Mouse (Mus musculus): Measurements from ENCODE around the gene Itga11. TPM values are rescaled to one million over a fixed set of nuclear protein-coding genes. Genes with fewer than 3 reads are reported as not detected.
"Not testable (repeated sequence)": the region's sequence is repeated elsewhere in the genome, so short reads cannot be mapped to it uniquely, and the experiment has no call there.

The Itga11 gene
- total RNA-seq, 2 experiments from 2014 or later, result 1.1 to 1.4 TPM

DNA sequence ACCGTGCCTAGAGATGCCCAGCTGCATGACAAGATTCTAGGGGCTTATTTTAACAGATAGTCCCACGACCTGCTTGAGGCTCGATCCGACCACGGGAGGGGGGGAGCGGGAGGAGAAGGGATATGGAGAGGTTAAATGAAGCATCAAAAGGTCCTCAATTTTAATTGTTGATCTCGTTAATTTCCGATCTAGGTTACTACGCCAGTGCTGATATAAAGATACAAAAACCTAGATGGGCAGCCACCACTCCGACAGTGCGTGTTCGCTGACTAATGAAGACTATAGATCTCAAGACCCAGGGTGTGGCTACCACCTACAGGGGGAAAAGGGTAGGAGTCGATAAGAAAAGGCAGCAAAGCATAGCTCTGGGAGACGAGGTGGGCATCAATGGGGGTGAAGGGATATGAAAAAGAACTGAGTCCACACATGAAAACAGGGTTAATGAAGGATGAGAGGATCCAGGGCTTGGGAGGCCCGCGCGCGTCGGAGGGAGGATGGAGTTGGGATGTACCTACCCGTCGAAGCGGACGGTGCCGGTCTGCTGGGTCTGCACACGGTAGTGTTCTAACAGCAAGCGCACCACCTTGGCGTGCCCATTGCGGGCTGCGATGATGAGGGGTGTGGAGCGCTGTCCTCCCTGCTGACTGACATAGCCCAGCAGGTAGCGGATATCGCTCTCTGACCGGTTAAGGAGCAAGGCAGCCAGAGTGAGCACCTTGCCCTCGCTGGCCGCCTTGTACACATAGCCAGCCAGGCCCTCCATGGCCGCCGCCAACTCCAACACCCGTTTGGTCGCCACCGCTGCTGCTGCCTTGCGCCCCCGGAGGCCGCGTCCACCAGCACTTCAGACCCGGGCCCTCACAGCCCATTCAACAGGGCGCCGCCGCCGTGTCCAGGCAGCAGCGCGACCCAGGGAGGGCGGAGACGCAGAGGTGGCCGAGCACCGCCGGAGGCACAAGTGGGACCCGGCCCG, 133.2 kb downstream of the Itga11 start:
- intact Hi-C loops (cut with DNase I), result no loop called here
- no peak for DNase-seq (ENCODE audit: extremely low spot score in 1 of 2, low spot score in 2 of 2)

DNA sequence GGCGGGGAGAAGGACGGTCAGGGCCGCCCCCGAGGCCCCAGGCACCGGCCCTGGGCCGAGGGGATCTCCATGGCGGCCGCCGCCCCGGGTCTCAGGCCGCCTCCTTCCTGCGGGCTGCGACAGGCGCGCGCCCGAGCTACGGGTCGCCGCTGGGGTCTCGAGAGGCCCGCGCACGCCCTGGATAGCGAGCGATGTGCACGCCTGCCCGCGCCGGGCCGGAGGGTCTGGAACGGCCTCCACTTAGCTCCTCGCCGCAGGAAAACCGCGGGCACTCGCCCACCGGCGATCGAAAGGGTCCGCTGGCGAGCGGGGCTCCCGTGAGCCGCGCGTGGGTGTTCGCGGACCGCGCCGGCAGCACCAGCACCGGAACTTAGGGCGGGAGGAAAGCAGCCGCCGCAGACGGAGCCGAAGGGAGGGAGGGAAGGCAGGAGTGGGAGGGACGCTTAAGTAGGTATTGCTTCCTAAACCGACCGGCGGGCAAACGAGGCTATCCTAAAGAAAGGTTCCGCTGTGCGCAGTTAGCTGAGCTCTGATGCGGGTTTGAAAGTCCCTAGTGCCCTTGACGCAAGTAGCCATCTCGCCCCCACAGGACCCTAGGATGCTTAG, 134.0 kb downstream of the Itga11 start, which contains the start of gene Fem1b:
Gene Fem1b (minus strand): TSS at position 419 of the 606 bp plus-strand sequence.
- intact Hi-C loops (cut with DNase I), result no loop called here
- peak; percentile 89 to 92 for DNase-seq (ENCODE audit: extremely low spot score in 1 of 2, low spot score in 2 of 2)

DNA sequence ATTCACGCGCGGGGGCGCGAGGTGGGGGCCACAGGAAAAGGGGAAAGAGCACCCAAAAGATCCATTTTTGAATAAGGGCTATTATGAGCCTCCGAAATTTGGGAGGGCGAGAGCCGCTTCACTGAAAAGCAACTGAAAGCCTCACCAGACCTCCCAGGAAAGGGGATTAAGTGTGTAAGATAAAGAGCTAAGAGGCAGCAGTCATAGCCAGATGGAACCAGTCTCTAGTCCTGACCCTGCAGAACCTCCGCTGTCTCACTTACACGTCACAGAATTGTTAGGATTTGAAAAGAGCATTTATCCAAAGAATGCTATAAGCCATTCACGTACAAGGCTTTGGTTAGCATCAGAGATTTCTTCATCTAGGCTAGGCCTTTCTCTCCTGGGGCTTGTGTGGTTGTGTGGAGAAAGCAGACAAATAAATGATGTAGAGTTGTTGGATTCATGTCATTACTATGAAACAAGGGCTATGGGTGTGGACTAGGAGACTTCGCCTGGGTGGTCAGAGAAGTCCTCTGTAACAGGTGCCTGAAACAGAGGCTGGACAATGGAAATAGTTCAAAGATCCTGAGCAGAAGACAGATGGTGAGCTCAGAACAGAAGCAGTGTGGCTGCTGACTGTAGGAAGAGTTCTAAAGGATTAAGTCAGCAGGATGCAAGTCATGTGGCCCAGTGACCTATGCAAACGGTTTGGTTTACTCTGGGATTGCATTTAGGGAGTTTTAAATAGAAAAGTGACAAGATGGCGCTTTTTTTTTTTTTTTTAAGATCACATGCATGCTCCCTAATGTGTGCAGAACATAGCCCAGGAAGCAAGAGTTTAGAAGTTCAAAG, 134.8 kb downstream of the Itga11 start:
- intact Hi-C loops (cut with DNase I), result no loop called here
- no peak for DNase-seq (ENCODE audit: extremely low spot score in 1 of 2, low spot score in 2 of 2)

DNA sequence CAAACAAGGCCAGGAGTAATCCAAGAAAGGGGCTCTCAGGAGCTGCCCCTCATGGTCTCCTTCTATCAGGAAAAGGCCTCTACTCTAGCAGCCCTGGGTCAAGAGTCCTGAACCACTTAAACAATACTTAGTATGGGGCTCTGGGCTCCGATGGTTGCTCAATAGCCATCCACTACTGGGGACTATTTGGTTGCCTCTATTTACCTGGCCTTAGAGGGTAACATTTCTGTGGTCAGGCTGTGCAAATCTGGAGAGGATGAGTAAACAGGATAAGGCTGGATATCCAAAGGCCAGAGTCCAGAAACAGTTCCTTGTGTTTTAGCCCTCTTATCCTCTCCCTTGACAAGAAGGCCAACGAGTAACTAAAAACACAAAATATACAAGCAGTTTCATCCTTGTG, 137.1 kb downstream of the Itga11 start:
- no peak for DNase-seq (ENCODE audit: extremely low spot score in 1 of 2, low spot score in 2 of 2)

DNA sequence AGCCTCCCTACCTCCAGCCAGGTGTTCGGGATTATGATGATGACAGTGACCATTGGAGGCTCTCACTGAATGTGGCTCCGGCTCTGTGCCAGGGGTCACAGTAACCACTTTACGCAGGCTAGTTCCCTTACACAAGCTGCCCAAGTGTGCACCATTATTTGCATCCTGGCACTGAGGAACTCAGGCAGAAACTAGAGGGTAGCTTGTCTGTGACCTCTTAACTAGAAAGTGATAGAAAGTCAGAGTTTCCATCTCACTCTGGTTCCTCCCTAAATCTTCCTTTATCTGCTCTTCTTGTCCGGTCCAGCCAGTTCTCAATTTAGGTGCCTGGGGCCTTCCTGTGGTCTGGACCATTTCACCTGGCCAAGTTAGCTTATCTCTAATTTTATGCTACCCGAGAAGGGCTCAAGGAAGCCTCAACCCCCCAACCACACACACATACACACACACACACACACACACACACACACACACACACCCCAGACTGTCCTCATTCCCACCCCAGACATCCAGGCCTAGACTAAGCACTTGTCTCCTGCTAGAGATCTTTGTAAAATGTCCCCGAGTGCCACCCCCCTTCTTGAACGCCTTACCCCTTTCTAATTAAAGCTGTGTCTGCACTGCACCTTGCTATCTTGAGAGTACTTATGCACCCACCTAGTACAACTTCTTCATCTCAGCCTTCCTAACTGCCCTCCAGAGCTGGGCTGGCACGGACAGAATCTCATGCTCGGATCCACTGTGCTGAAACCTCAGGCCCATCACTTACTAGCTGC, 138.9 kb downstream of the Itga11 start:
- intact Hi-C loops (cut with DNase I), result no loop called here

More for the DNA sequence above, 137.1 kb downstream of the Itga11 start:
- intact Hi-C loops (cut with DNase I), result no loop called here

DNA sequence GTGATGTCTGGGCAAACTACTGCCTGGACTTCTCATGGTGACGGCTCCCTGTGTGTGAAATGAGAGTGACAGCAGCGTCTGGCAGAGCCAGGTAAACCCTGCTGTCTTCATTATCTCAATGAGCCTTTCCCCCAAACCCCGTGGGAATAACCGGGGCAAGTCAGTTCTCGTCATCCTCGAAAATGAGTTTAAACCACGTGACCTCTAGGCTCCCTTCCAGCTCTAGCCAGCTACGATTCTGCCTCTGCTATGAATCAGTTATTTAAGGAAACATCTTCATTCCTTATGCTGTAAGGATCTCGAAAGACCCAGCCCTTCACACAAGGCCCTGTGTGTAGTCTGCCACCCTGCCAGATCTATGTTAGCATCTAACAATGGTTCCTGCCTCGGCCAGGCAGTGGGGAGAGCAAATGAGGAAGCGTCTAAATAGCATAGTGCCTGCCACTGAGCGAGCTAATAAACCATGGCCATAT, 139.5 kb downstream of the Itga11 start:
- DNase-seq (ENCODE audit: extremely low spot score in 1 of 2, low spot score in 2 of 2), result peak in 1 of 2 experiments; percentile 57
- intact Hi-C loops (cut with DNase I), result no loop called here

More for the DNA sequence above, 138.9 kb downstream of the Itga11 start:
- no peak for DNase-seq (ENCODE audit: extremely low spot score in 1 of 2, low spot score in 2 of 2)

DNA sequence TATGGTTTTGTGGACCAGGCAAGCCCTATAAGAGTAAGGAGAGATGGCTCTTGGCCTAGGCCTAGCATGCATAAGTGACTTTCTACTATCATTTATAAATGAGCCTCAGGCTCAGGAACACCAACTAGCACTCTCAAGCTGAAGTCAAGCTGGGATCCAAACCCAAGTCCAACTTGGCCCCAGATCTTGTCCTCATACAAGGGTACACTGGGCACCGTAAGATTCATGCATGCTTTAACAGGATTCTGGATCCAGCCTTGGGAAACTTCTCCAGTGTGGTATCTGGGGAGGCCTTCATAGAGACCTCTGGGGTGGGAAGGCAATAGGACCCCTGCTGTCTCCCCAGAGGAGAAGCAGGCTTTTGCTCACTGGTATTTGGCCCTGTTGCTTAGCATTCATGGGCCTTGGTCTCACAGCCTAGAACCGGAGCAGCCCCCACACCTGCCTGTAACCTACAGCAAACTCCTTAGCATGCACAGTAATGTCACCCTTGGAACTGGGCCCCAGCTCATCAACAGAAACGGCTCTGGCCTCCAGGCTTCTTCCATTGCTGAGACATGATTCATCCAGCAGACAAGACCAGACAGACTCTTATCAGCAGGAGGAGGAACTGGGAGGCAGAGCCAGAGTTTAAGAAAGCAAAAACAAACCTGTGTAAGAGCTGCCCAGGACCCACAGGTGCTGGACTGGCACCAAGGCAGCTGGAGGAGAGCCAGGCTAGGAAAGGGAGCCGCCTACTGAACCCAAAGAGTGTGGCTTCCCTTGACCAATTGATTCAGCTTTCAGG, 140.4 kb downstream of the Itga11 start:
- no peak for DNase-seq (ENCODE audit: extremely low spot score in 1 of 2, low spot score in 2 of 2)
- intact Hi-C loops (cut with DNase I), result no loop called here

DNA sequence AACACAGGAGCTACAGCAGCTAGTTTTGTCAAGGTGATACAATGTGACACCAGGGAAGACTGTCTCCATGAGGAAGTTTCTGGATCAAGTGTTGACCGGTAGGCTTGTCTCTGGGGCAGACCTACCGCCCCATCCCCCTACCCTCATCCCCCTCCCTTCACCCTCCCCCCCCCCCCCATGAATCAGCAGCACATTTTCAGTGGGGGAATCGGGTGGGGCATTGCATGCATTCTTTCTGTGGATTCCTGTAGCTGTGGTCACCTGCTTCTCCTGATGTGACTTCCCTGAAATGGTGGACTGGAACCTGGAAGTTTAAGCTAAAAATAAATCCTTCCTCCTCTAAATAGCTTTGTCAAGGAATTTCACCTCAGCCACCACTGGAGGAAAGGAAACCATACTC, 141.9 kb downstream of the Itga11 start:
- intact Hi-C loops (cut with DNase I), result no loop called here
- no peak for DNase-seq (ENCODE audit: extremely low spot score in 1 of 2, low spot score in 2 of 2)

DNA sequence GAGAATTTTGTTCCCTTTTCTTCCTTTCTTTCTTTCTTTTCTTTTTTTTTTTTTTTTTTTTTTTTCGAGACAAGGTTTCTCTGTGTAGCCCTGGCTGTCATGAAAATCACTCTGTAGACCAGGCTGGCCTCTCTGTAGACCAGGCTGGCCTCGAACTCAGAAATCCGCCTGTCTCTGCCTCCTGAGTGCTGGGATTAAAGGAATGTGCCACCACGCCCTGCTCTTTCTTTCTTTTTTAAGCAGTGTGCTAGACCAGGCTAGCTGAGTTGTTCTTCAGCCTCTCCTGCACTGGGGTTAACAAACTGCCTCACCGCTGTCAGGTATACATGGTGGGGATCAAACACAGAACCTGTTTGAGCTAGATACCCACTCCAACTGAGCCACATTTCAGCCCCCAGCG, 142.3 kb downstream of the Itga11 start:
- intact Hi-C loops (cut with DNase I); DNase-seq (ENCODE audit: extremely low spot score in 1 of 2, low spot score in 2 of 2): not testable (repeated sequence)

DNA sequence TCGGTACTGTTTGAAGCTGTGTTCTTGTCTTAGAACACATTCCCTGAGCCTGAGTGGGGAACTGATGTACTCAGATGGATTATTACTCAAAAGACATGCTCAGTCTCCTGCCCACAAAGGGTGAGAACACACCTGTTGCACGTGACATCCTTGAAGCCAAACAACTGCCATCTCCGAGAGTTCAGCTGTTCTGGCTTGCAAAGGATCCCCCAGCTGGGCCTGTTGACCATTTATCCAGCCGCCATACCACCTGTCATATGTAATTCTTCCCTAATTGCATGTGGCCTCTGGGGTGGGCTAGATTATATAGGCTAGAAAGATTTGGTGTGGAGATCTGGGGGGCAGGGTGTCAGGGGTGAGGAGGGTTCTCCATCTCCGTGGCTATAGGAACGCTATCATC, 143.2 kb downstream of the Itga11 start:
- intact Hi-C loops (cut with DNase I), result no loop called here
- DNase-seq (ENCODE audit: extremely low spot score in 1 of 2, low spot score in 2 of 2), result no peak

DNA sequence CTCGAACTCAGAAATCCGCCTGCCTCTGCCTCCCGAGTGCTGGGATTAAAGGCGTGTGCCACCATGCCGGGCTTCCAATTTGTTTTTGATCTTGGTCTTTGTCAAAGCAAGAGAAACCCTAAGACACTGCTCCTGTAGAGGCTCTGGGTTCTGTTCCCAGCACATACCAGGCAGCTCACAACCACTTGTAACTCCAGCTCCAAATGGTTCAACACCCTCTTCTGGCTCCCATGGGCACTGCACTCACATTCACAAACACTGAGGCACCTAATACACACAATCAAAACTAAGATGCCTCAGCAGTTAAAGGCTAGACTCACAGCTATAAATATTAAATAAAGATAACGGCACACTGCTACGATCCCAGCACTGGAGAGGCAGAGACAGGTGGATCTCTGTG, 144.2 kb downstream of the Itga11 start:
- intact Hi-C loops (cut with DNase I), result no loop called here
- no peak for DNase-seq (ENCODE audit: extremely low spot score in 1 of 2, low spot score in 2 of 2)

DNA sequence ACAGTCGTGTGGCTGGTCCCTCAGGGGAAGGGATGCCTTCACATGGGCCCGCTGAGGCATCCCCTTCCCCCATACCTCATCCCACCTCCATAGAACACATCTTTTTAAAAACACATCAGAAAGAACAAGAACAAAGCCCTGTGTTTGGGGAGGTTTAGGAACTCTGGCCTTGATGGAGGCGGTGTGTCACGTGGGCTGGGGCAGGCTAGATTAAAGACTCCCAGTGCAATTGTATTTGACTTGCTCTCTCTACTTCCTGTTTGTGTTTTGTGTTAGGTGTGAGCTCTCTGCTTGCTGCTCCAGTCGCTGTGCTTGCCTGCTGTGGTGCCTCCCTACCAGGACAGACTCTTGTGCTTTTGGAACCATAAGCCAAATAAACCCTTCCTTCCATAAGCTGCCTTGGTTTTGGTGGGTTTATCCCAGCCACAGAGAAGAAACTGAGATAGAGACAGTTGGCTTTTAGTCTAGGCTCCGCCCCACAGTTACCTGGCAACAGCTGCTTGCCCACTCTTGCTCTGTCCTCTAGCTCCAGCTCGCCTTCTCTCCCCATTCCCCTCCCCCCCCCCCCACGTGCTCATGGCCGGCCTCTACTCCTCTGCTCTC, 148.3 kb downstream of the Itga11 start:
- intact Hi-C loops (cut with DNase I), result no loop called here
- DNase-seq (ENCODE audit: extremely low spot score in 1 of 2, low spot score in 2 of 2), result no peak

DNA sequence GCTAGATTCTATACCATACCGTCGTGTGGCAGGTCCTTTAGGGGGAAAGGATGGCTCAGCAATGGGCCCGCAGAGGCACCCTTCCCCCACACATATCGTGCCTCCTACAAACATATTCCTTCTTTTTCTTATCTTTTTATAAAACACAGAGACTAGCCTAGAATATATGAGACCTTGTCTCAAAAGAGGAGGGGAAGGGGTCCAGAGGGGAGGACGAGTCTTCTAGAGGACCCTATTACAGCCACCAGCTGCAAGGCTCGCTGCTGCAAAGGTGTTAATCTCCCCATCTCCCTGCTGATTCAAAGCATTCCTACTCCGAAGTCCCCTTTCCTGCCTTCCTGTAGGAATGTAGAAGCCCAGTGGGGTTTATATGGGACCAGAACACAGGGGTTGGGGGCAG, 148.8 kb downstream of the Itga11 start:
- intact Hi-C loops (cut with DNase I), result no loop called here
- DNase-seq (ENCODE audit: extremely low spot score in 1 of 2, low spot score in 2 of 2), result no peak

DNA sequence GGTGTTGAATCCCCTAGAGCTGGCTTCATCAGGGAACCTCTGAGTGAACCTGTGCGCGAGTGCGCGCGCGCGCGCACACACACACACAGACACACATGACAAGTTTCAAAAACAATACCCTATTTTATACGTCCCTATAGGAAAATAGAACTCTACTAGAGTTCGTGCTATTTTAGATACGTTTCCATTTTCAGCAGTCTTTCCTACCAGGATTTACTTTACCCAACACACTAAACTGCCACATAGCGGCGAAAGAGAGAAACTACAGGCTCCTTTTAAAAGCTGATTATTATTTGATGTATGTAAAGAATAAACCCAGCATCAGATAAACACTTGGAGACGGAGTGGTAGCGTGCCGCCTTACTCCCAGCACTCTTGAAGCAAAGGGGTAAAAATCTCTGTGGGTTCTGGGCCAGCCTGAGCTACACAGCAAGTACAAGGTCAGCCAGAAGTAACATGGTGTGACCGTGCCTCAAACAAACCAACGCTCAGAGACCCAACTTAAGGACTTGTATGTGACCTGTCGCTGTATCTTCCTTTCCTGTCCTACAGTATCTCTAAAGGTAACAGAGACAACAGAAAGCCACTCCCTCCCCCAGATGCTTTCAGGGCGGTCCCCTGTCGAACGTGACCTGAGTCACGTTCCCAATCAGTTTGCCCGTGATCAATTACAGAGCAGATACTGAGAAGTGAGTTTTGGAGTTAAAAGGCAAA, 150.5 kb downstream of the Itga11 start:
- intact Hi-C loops (cut with DNase I), result no loop called here
- no peak for DNase-seq (ENCODE audit: extremely low spot score in 1 of 2, low spot score in 2 of 2)

DNA sequence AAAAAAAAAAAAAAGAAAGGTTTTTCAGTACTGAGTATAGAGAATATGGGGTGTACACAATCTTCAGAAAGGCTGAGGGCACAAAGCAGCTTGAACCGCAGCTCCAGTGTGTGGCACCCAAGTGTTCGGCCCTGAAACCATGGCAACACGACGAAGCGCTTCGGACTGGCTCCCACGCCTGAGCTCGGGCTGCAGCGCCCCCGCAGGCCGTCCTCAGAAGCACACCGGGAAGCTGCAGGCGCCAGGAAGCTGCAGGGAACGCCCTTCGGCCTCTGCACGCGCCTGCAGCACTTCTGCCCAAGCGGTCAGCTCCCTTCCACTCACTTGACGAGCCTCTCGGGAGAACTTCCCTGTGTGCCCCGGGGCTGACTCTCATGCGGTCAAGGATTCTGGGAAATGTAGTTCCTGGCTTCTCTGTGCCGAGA, 151.0 kb downstream of the Itga11 start:
- DNase-seq (ENCODE audit: extremely low spot score in 1 of 2, low spot score in 2 of 2), result peak; percentile 92 to 97
- intact Hi-C loops (cut with DNase I), result no loop called here

DNA sequence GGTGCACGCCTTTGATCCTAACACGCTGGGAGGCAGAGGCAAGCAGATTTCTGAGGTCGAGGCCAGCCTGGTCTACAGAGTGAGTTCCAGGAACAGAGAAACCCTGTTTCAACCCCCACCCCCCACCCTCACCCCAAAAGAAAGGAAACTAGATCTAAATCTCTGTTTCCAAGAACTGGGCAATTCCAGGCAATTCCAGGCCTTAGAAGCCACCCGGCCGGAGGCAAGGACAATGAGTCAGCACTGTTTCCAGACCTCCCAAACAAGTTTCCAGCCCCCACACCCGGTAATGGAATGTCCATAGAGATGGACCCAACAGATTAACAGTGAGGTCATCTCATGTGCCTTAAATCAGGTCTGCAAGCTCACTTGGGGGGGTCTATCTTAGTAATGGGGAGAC, 152.3 kb downstream of the Itga11 start:
- DNase-seq (ENCODE audit: extremely low spot score in 1 of 2, low spot score in 2 of 2), result no peak
- intact Hi-C loops (cut with DNase I), result no loop called here

Data from left cerebral cortex, postnatal 10 days (tissue).